Mouse (Mus musculus) thymus, postnatal 25 days (tissue): ENCODE data around the gene Dqx1.
A peak's percentile ranks its signal among the peaks of the same experiment; 100 is the strongest.

ENCODE experiments used
- DNase-seq: peaks from one replicate; pipeline ENCODE4 v3.0.0; 2022

The Dqx1 gene

DNA sequence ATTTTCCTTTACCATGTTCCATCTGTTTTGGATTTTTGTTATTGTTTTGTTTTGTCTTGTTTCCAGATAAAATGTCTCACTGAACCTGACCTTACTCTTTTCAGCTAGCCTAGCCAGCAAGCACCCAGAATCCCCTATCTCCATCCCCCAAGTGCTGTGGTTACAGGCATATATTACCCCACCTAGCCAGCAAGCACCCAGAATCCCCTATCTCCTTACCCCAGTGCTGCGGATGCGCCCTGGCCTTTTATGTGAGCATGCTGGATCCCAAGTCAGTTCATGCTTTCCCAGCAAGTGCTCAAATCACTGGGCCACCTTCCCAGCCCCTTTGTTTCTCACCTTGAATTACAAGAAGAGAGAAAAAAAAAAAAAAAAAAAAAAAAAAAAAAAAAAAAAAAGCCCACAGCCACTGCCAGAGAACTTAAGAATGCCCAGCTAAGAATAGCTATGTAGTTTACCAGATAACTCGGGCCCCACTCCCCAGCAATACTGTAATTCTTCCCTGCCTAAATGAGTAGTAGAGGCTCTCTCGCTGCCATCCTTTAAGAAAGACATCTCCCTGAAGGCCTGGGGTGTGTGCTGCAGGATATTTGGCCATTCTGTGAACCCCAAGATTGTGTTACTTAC is 54.0 kb downstream of the Dqx1 start:
- DNase-seq, result no peak

DNA sequence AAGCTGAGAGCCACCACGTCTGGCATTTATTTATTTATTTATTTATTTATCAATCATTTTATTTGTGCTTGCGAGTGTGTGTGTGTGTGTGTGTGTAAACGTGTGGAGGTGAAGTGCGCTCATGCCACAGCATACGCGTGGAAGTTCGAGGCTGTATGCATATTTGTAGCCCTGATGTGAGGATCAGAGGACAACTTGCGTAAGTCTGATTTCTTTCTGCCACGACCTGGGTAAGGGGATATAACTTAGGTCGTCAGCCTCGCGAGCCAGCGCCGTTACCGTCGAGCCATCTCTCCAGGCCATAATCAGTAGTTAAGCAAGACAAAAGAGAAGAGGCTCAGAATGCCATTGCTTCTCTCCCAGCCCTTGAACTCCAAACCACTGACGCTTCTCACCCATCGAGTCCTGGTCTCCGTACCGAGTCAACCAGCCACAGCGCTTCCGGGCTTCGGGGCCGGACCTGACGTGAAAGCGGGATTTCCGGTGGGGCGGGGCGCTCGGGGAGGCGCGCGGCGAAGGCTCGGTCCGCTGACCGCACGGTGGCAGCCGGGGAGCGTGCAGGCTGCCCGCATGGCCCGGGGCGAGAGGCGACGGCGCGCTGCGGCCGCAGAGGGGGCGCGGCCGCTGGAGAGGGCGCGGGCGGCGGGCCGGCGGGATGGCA is 57.5 kb downstream of the Dqx1 start, which contains the start of gene Mogs:
Gene Mogs (plus strand): TSS at position 486 of the 661 bp plus-strand sequence.
- DNase-seq, result peak; percentile 93

GRCm38 (mm10) chr6:83115682-83116372 is 58.2 kb downstream of the Dqx1 start:
- no peak for DNase-seq

DNA sequence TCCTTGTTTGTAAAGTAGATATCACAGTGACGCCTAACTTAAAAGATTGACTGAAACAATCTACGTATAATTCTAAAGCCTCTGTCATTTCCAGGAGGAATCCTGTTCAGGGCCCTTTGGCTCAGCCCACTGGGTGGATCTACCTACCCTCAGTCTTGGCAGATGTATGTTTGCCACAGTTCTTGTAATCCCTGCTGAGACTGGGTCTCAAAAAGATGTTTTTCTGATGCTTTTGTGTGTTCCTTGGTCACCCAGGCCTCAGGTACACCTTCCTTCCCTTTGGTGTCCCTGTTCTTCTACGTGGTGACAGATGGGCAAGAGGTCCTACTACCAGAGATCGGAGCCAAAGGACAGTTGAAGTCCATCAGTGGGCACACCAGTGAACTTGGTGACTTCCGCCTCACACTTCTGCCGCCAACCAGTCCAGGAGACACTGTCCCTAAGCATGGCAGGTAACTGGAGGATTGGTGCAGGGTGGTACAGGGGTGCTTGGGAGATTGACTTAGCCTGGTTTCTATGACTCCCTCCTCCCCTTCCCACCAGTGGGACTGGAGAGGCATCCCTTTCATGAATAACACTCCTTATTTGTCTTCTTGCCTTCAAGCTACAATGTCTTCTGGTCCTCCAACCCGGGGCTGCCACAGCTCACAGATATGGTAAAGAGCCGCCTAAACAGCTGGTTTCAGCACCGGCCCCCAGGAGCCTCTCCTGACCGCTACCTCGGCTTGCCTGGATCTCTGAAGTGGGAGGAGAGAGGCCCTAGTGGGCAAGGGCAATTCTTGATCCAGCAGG is 58.9 kb downstream of the Dqx1 start:
- DNase-seq, result no peak
